Mouse (Mus musculus) brain, embryonic 18.5 days (tissue): ENCODE data around the gene Scrn2.
A peak's percentile ranks its signal among the peaks of the same experiment; 100 is the strongest.

ENCODE experiments used
- DNase-seq: peaks from one replicate; pipeline ENCODE4 v3.0.0-alpha.2; 2012; ENCODE audit warnings: low read depth, low spot score

Scrn2 gene

GRCm38 (mm10) chr11:97050216-97050943, 20.6 kb downstream of the Scrn2 start, which contains the start of gene Osbpl7:
Gene Osbpl7 (plus strand): TSS chr11:97050628.
- peak; percentile 66 for DNase-seq

- no peak for DNase-seq
These were observed 21.3 kb downstream of the Scrn2 start for GRCm38 (mm10) chr11:97050944-97051586.

- no peak for DNase-seq
These were observed 22.5 kb downstream of the Scrn2 start for GRCm38 (mm10) chr11:97052219-97052646.

- DNase-seq = no peak
These were observed 33.7 kb downstream of the Scrn2 start for GRCm38 (mm10) chr11:97063274-97063920.

GRCm38 (mm10) chr11:97063921-97064295, 34.2 kb downstream of the Scrn2 start:
- no peak for DNase-seq

GRCm38 (mm10) chr11:97065538-97066295, 36.0 kb downstream of the Scrn2 start:
- no peak for DNase-seq

GRCm38 (mm10) chr11:97066656-97067360, 37.1 kb downstream of the Scrn2 start:
- DNase-seq = no peak

- no peak for DNase-seq
These were observed 39.6 kb downstream of the Scrn2 start for GRCm38 (mm10) chr11:97069333-97069732.

- no peak for DNase-seq
These were observed 40.0 kb downstream of the Scrn2 start for GRCm38 (mm10) chr11:97069770-97070169.

GRCm38 (mm10) chr11:97071129-97071528, 41.4 kb downstream of the Scrn2 start:
- no peak for DNase-seq

GRCm38 (mm10) chr11:97072533-97072932, 42.8 kb downstream of the Scrn2 start:
- DNase-seq = peak; percentile 26

- DNase-seq = no peak
These were observed 44.5 kb downstream of the Scrn2 start for GRCm38 (mm10) chr11:97074235-97074634.

GRCm38 (mm10) chr11:97078751-97079150, 49.0 kb downstream of the Scrn2 start:
- no peak for DNase-seq

GRCm38 (mm10) chr11:97080291-97080690, 50.6 kb downstream of the Scrn2 start:
- no peak for DNase-seq

- no peak for DNase-seq
These were observed 53.2 kb downstream of the Scrn2 start for GRCm38 (mm10) chr11:97082977-97083376.
